Mouse (Mus musculus) cerebellum, adult 11 months (tissue): ENCODE measurements at regions not wholly inside any gene's neighbourhood (a gene's known extent, or its start where the extent isn't known, plus 50 kb on each side); places are given as distances from the start of the nearest gene placed in this dataset.
A peak's percentile ranks its signal among the peaks of the same experiment; 100 is the strongest.

ENCODE experiments used
- DNase-seq: peaks from one replicate; pipeline ENCODE4 v3.0.0; 2022

DNA sequence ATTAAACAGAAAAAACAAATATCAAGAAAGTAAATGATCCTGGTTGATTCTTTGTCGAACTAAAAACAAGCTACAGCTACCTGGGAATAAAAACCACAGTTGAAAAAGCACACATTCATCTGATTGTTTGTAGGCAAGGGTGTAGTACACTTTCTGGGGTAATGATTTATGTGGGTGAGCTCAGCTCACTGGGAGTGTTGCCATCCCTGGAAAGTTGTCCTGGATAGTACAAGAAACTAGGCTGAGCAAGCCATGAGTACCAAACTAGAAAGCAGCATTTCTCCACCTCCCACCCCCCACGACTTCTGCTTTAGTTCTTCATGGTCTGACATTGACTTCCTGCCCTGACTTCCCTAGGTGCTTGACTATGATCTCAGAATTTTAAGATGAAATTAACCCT is 967.6 kb downstream of the Plod2 start:
- DNase-seq, result no peak

DNA sequence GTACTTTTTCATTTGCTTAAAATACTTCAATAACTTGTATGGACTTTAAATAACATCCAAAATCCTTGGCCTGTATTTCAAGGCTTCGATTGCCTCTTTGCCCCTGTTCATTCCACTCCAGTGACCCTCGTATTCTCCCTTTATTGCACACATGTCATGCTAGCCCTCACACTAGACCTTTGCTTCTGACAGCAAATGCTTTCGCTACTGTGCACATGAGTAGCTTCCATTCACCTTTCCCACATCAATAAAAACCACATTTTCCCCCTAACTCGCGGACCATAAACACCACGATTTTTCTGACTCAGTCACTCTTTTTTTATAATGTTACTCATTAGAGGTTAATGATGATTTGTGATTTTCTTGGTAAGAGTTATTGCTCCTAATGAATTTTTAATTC is 982.0 kb downstream of the Plod2 start:
- no peak for DNase-seq

DNA sequence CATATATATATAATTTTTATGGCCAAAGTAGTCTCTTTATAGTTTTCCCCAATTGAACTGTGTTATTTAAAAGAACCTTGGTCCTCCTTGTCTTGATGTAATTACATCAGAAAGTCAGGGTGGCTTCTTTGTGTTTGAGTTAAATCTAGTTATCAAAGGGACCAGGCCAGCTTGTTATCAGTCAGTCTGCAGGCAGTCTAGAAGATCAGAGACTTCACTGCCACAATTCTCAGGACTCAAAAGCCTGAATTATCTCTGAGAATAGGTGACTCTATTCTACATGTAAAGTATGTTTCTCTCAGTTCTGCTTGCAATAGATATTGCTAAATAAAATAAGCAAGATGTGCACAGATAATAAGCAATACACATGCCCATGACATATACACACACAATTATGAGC is 983.1 kb downstream of the Plod2 start:
- DNase-seq, result no peak

DNA sequence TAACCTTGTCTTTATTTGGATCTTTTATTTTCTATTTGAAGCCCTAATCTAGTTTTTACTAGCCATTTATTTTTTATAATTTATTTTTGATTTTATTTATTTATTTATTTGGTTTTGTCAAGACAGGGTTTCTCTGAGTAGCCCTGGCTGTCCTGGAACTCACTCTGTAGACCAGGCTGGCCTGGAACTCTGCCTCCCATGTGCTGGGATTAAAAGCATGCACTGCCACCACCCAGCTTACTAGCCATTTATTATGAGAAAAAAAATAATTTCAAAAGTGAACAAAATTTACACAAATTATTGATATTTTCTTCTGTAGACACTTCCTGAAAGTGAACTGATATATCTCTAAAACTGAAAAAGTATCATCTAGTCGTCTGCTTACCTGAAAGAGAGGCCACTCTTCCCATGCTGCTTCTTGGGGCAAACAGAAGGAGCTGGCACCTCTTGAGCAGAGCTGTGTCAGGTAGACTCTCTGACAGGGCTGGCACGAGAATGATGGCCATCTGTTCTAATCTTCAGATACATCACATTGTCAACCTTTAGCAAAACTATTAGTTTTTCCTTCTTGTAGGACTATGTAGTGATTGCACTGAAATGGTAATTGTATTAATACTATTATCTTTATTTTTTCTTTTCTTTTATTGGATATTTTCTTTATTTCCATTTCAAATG is 988.8 kb downstream of the Plod2 start:
- DNase-seq, result peak; percentile 3
